Mouse (Mus musculus): ENCODE data around the gene Triap1. TPM values are rescaled to one million over a fixed set of nuclear protein-coding genes. Genes with fewer than 3 reads are reported as not detected.

The Triap1 gene
- polyA plus RNA-seq, 1 experiment from 2014 or later, result 56.7 TPM

DNA sequence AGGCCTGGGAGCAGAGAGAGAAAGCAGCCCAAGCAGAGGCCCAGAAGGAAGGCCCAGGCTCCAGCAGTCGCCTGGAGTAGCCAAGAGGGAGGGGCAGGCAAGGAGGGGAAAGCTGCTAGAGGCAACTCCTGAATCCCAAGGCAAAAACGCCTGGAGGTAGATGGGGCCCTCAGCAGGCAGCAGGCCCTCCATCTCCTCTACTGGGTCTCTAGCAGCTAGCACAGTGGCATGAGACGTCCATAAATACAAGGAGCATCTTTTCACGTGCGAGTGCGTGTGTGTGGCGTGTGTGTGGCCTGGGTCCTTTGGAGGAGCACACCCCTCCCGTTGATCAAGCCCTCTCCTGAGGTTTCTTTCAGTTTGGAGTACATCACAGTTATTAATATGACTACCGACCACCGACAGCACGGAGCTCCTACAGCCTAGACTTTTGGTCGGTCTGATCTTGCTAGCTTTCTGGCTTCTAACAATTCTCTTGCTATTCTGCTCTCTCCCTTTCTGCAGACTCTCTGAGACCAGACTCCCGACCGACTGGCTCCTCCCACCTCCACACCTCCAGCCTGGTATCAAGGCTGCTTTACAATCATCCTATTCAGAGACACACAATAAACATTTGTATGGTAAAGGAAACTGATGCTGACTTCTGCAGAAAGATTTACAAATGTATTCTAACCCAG is 23.9 kb upstream of the Triap1 start:
- Histone ChIP-seq H3K9ac (peak overlapping the region; percentile 58), H3K27ac (peak overlapping the region; percentile 95), H3K27me3 (no peaks in the 10 kb centered on the region), H3K9me3 (no peaks in the 10 kb centered on the region), H3K4me1 (peaks cover 45% of the 10 kb centered on the region), H3K4me2 (replicated peaks) (peak overlapping the region; percentile 37), H3K36me3 (no peaks in the 10 kb centered on the region), H3K4me3 (0 out of 2 replicates have a peak overlapping the region, but pooled peaks have one; percentile 1)
- ATAC-seq (ENCODE audit: insufficient number of reproducible peaks, insufficient read depth, low FRiP score, low TSS enrichment), result peak; percentile 54; the same call in 1 of the 2 replicates
- 3% methylated on average over 14 of the region's 14 CpGs for WGBS

DNA sequence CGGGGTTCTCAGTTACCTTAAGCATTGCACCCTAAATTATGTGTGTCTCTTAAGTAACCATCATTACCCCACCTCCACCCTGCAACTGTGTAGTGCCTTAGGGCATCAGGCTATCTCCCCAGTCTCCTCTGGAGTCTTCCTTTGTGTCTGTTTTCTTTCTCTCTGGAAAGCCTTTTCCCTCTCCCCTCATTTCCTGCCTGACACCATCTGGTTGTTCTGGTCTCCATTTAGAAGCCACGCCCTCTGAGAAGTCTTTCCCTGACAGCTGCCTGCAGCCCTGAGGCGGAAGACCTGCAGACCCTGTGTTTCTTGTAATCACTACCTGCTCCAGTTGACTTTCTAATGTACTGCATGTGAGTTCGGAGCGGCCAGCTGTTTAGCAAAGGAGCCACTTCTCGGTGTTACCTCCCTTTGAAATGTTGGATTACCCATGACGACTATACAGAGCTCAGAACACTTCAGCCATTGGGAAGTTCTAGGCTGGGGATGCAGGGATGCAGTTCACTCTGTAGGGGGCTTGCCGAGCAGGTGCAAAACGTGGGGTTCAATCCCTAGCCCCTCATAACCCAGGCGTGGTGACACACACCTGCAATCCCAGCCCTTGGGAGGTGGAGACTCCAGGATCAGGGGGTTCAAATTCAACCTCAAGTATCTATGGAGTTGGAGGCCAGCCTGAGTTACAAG is 23.2 kb upstream of the Triap1 start:
- Histone ChIP-seq H3K27me3 (no peaks in the 10 kb centered on the region), H3K9ac (no peak overlapping the region), H3K4me3 (0 out of 2 replicates have a peak overlapping the region, but pooled peaks have one; percentile 1), H3K27ac (peak overlapping the region; percentile 95), H3K9me3 (no peaks in the 10 kb centered on the region), H3K4me1 (peaks cover 44% of the 10 kb centered on the region), H3K4me2 (replicated peaks) (peak overlapping the region; percentile 37), H3K36me3 (no peaks in the 10 kb centered on the region)
- under 1% methylated on average over 10 of the region's 10 CpGs for WGBS
- ATAC-seq (ENCODE audit: insufficient number of reproducible peaks, insufficient read depth, low FRiP score, low TSS enrichment), result peak; percentile 55

DNA sequence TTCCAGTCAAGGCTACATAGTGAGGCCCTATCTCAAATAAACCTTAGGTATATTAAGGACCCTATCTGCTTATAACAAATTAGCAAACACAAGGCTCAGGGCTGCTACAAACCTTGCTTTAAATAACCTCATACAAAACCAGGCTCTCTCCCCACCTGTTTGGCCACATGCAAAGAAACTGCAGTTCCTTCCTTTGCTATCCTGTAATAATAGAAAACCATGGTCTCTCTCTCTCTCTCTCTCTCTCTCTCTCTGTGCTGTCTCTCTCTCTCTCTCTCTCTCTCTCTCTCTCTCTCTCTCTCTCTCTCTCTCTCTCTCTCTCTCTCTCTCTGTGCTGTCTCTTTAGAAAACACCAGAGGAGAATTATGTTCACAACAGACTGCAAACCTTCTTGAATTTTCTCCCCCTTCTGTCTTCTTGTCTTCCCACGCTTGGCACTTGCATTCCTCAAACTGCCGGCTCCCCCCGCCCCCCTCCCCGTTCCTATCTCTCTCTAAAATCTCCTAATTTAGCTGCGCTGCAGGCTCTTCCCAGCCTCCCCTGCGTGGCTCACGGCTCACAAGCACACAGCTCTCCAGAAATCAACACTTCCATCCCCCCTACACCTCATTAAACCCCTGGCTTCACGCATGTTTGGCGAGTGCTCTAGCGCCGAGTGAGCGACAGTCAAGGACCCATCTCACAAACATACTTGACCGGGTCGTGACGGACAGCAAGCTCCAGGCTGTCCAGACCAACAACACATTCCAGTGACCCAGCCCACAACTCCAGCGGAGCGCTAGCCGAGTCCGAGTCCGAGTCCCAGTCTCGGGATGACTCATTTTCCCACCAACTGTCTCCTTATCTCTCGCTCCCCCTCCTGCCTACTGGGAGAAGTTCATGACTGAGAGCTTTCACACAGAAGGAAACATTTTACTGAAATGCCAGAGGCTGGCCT is 21.8 kb upstream of the Triap1 start:
- peaks cover 35% of the 10 kb centered on the region for H3K4me1 ChIP-seq

DNA sequence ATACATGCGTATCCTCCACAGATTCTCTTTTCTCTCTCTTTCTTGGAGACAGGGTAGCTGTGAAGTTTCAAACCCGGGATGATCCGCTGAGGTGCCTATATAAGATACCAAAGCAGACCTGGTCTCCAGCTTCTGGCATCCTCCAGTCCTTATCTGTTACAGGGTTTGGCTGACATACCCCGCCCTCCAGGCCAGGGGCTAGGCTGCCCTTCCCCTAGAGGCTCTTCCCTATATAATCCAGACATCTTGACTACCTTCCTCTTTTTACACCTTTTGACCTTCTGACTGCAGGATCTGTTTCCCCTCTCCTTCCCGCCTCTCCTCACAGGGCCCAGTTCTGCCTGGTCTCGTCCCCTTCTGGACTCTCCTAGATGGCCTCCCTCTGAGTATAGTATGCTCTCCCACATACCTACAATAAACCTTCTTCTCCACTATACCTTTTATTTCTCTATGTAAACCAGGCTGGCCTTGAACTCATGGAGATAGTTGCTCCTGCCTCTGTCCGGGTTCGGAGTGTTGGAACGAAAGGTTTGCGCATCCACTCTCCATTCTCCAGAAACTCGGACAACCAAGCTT is 14.7 kb upstream of the Triap1 start:
- peaks cover 21% of the 10 kb centered on the region for H3K4me1 ChIP-seq
- H3K9me3 ChIP-seq, result no peaks in the 10 kb centered on the region
- H3K27ac ChIP-seq, result peak overlapping the region; percentile 91
- peak overlapping the region; percentile 94 for H3K9ac ChIP-seq
- peak overlapping the region; percentile 61 for H3K4me2 ChIP-seq (replicated peaks)
- peak overlapping the region; percentile 87 for H3K4me3 ChIP-seq
- WGBS, result 27% methylated on average over 11 of the region's 11 CpGs
- 0 out of 2 replicates have a peak, but pooled peaks have one; percentile 13 for ATAC-seq (ENCODE audit: insufficient number of reproducible peaks, insufficient read depth, low FRiP score, low TSS enrichment)
- peaks cover 22% of the 10 kb centered on the region for H3K36me3 ChIP-seq
- no peaks in the 10 kb centered on the region for H3K27me3 ChIP-seq

More for the DNA sequence above, 21.8 kb upstream of the Triap1 start:
- Histone ChIP-seq H3K9me3 (no peaks in the 10 kb centered on the region), H3K27me3 (no peaks in the 10 kb centered on the region), H3K36me3 (no peaks in the 10 kb centered on the region), H3K4me3 (peak overlapping the region; percentile 32), H3K9ac (peak overlapping the region; percentile 52), H3K27ac (peak overlapping the region; percentile 77), H3K4me2 (replicated peaks) (peak overlapping the region; percentile 76)
- ATAC-seq (ENCODE audit: insufficient number of reproducible peaks, insufficient read depth, low FRiP score, low TSS enrichment), result peak; percentile 30; the same call in 1 of the 2 replicates
- WGBS, result under 1% methylated on average over 22 of the region's 22 CpGs

DNA sequence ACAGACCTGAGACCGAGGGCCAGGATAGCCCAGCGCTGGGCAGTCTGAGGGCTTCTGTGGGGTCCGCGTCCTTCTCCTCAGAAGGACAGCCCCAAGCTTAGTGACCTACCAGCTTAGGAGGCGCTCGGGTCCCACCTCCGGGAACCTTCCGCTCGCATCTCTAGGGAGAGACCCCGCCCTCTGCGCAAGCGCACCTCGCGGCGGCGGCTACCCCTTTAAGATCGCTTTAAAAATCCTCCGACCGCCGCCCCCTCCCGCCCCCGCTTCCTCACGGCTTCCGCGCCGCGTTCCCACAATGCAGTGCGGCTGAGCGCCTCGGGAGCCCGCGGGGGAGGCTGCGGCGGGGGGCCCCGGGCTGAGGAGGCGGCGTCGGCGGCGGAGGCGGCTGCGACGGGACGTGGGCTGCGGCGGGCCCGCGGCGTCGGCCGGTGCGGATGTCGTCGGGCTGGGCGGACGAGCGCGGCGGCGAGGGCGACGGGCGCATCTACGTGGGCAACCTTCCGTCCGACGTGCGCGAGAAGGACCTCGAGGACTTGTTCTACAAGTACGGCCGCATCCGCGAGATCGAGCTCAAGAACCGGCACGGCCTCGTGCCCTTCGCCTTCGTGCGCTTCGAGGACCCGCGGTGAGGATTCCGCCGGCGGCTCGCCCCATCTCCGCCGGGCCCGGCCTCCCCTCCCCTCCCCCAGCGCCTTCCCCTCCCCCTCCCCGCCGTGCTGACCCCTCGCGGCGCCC is 14.0 kb upstream of the Triap1 start, which contains the start of gene Srsf9:
Srsf9 (plus strand) TSS at position 303 of the 735 bp plus-strand sequence.
- H3K4me1 ChIP-seq, result peaks cover 21% of the 10 kb centered on the region
- H3K27me3 ChIP-seq, result no peaks in the 10 kb centered on the region
- H3K9ac ChIP-seq, result peak within 1 kb of the TSS; percentile 94
- peak within 1 kb of the TSS; percentile 61 for H3K4me2 ChIP-seq (replicated peaks)
- H3K4me3 ChIP-seq, result peak within 1 kb of the TSS; percentile 87
- peaks cover 29% of the 10 kb centered on the region for H3K36me3 ChIP-seq
- no peaks in the 10 kb centered on the region for H3K9me3 ChIP-seq
- H3K27ac ChIP-seq, result peak within 1 kb of the TSS; percentile 91
- peak; percentile 84 for ATAC-seq (ENCODE audit: insufficient number of reproducible peaks, insufficient read depth, low FRiP score, low TSS enrichment)
- under 1% methylated on average over 76 of the region's 97 CpGs for WGBS

DNA sequence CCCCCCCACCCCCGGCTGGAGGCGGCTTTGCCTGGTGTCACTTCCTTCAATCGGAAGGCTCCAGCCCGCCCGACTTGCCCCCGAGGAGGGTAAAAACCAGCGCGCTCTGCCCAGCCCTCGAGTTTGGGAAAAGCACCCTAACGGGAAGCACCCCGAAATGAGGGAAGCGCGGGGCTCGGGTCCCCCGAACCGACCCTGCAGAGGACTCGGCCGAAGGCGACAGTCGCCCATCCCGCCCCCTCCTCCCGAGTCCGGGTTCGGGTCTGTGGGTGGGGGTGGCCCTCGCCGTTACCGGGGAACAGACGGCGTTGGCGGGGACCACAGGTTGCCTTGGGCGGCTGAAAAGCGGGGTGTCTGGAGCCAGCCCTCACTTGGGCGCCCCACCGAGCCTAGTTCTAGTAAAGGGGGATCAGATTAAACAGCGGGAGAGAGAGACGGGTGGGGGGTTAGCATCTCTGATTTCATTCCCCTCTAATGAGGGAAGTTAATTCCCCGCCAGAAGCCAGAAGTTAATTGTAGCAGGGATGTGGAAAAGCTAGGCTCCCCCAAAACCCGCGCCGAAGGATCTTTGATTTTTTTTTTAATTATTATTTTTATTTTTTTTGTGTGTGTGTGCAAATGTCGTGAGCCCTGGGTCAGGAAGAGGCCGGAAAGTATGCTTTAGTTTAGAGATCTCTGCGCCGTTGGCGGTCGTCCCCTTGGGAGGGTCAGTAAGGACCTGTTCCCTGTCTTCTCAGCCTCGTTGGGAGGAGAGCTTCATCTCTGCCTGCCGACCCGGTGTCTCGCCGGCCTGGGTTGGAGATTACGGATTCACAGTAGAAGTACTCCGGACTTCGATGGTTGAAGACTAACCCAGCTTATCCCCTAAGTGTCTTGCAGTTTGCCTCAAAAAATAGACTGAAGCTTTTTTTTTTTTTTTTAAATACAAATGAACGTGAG is 13.1 kb upstream of the Triap1 start:
- peak overlapping the region; percentile 61 for H3K4me2 ChIP-seq (replicated peaks)
- ATAC-seq (ENCODE audit: insufficient number of reproducible peaks, insufficient read depth, low FRiP score, low TSS enrichment), result no peak

DNA sequence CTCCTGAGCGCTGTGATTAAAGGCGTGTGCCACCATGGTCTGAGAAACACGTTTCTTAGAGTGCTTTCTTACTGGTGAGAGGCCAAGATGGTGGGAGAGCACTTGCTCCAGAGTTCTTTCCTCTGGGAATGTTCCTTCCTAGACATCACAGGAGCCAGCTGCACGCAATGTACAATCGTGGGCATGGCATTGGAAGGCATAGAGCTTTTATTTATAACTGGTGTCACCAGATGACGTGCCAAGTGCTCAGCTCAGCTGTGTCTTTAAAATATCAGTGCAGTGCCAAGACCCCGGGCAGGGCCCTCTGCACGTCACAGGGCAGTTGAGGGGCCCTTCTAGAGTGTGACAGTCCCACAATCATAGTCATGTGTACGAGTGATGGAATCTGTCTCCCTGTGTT is 10.1 kb upstream of the Triap1 start:
- ATAC-seq (ENCODE audit: insufficient number of reproducible peaks, insufficient read depth, low FRiP score, low TSS enrichment), result no peak
- no peak overlapping the region for H3K4me3 ChIP-seq
- WGBS, result 89% methylated on average over 9 of the region's 9 CpGs
- no peak overlapping the region for H3K9ac ChIP-seq
- no peaks in the 10 kb centered on the region for H3K9me3 ChIP-seq
- H3K4me2 ChIP-seq (replicated peaks), result no peak overlapping the region
- H3K27ac ChIP-seq, result no peak overlapping the region
- peaks cover 17% of the 10 kb centered on the region for H3K4me1 ChIP-seq
- no peaks in the 10 kb centered on the region for H3K27me3 ChIP-seq
- peaks cover 67% of the 10 kb centered on the region for H3K36me3 ChIP-seq

More for the DNA sequence above, 13.1 kb upstream of the Triap1 start:
- peak overlapping the region; percentile 94 for H3K9ac ChIP-seq
- peaks cover 38% of the 10 kb centered on the region for H3K36me3 ChIP-seq
- H3K9me3 ChIP-seq, result no peaks in the 10 kb centered on the region
- H3K4me3 ChIP-seq, result peak overlapping the region; percentile 87
- peak overlapping the region; percentile 91 for H3K27ac ChIP-seq
- H3K27me3 ChIP-seq, result no peaks in the 10 kb centered on the region
- peaks cover 21% of the 10 kb centered on the region for H3K4me1 ChIP-seq
- under 1% methylated on average over 55 of the region's 55 CpGs for WGBS

DNA sequence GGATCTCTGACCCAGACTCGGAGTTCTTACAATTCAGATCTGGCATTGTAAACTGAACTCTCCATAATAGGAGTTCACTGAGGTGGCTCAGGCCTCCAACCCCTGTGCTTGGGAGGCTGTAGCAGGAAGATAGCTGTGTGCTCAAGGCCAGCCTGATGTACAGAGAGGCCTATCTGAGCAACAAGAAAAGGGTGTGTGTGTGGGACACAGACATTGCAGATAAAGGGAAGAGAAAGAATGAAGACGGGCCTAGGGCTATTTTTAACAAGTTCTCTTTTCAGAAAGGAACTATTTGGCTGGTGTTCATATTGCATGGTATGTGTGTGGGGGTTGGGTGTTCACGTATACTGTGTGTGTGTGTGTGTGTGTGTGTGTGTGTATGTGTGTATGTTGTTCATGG is 7.4 kb upstream of the Triap1 start:
- no peak overlapping the region for H3K4me3 ChIP-seq
- no peak overlapping the region for H3K9ac ChIP-seq
- no peak overlapping the region for H3K27ac ChIP-seq
- H3K4me2 ChIP-seq (replicated peaks), result no peak overlapping the region
- WGBS, result 83% methylated on average over 3 of the region's 3 CpGs
- ATAC-seq (ENCODE audit: insufficient number of reproducible peaks, insufficient read depth, low FRiP score, low TSS enrichment), result no peak
- H3K4me1 ChIP-seq, result peaks cover 9% of the 10 kb centered on the region
- H3K9me3 ChIP-seq, result no peaks in the 10 kb centered on the region
- peaks cover 84% of the 10 kb centered on the region for H3K36me3 ChIP-seq
- no peaks in the 10 kb centered on the region for H3K27me3 ChIP-seq

DNA sequence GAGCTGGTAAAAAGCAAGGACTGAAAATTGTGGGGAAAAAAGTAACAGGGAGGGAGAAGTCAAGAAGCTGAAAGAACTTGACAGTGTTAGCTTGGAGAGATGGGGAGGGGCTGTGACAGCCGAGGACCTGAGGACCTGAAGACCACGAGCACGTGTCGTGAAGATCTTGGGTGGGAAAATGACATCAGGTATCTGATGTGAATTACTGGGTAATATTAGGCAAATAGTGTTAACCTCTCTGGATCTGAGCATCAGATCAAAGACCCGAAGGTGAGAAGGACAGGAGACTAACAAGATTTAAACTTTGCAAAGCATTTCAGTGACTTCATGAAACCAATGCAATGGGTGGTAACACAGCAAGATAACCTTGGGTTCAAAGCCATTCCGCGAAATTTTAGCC is 1.0 kb upstream of the Triap1 start:
- no peak overlapping the region for H3K27ac ChIP-seq
- H3K4me2 ChIP-seq (replicated peaks), result peak overlapping the region; percentile 71
- peaks cover 15% of the 10 kb centered on the region for H3K4me1 ChIP-seq
- peaks cover 50% of the 10 kb centered on the region for H3K36me3 ChIP-seq
- peak overlapping the region; percentile 89 for H3K4me3 ChIP-seq
- no peak overlapping the region for H3K9ac ChIP-seq
- no peaks in the 10 kb centered on the region for H3K9me3 ChIP-seq
- no peak for ATAC-seq (ENCODE audit: insufficient number of reproducible peaks, insufficient read depth, low FRiP score, low TSS enrichment)
- WGBS, result 36% methylated on average over 7 of the region's 7 CpGs
- no peaks in the 10 kb centered on the region for H3K27me3 ChIP-seq

Data from embryonic facial prominence, embryonic 12.5 days (tissue).